Mouse (Mus musculus): ENCODE results near the gene Fgd3. TPM values are rescaled to one million over a fixed set of nuclear protein-coding genes. Genes with fewer than 3 reads are reported as not detected.

The Fgd3 gene
- polyA plus RNA-seq, 1 experiment from 2014 or later = 2.7 TPM

DNA sequence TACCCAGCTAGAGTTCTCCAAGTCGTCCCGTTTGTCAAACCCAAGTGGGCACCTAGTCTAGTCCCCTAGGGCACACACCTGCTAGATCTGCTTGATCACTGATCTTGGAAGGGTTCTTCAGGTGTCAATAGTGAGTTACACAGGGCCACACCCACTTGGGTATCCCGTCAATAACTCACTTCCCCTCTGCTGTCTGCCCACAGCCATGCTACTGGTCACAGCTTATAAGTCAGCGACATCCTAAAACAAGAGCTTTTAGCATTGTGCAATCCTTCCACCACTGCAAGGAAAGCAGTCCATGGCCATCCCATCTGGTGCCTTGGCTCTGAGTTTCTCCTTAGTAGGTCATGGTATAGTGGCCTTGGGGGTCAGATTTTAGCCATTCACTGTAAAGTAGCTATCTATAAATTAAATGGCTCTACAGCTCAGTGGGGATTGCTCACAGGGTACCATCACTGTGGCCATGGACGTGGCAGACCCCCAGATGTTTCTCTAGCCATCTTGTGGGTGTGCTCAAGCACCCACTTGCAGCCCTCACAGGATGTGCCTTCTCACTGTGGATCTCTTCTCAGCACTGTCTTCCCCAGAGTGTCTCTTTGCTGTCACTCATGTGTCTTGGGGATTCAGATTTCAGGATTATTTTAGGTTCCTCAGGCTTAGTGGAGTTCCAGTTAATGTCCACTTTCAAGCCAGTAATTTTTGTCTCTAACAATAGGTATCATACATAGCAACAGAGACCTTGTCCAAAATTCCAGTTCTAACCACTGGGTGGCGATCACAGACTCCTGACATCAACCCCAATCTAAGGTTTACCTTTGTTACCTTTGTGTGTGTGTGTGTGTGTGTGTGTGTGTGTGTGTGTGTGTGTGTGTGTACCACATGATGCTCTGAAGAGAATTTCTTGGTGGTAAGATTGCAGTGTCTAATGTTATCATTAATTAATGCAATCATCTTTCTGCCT is 6.4 kb upstream of the Fgd3 start:
- Histone ChIP-seq H3K27ac (ENCODE audit: low read length) (no peak overlapping the region), H3K4me1 (ENCODE audit: control insufficient read depth, insufficient read depth, low read length) (no peaks in the 10 kb centered on the region), H3K36me3 (ENCODE audit: control insufficient read depth, insufficient read depth, low read length) (no peaks in the 10 kb centered on the region), H3K4me3 (ENCODE audit: low read depth, low read length) (no peak overlapping the region), H3K9ac (ENCODE audit: low read depth, low read length) (no peak overlapping the region), H3K27me3 (ENCODE audit: control insufficient read depth, insufficient read depth, low read depth, low read length) (peaks cover 16% of the 10 kb centered on the region; the same call in 1 of the 2 replicates), H3K4me2 (ENCODE audit: low read length) (no peak overlapping the region), H3K9me3 (replicated peaks; ENCODE audit: control insufficient read depth, low read length, poor library complexity, severe bottlenecking) (no peaks in the 10 kb centered on the region)
- WGBS = 60% methylated on average over 6 of the region's 6 CpGs
- peak; percentile 62; the same call in 1 of the 2 replicates for ATAC-seq

DNA sequence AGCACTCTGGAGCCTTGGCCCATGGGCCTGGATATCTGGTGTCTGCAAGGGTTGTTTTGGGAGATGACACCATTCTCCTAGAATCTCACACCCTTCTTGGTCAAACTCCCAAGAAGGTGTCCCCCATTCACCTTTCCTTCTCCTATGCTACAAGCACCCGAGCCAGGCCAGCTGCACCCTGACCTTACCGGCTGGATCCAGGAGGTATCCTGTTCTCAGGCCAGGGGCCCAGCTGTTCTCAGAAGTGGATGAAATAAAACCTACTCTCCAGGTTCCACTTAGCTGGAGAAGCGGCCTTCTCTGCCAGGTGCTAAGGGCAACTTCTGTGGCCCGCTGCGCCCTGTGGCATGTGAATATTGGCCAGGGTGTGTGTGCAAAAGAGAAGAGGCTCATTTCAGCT is 4.8 kb upstream of the Fgd3 start:
- H3K9me3 ChIP-seq (replicated peaks; ENCODE audit: control insufficient read depth, low read length, poor library complexity, severe bottlenecking) = no peaks in the 10 kb centered on the region
- no peak for ATAC-seq
- no peak overlapping the region for H3K27ac ChIP-seq (ENCODE audit: low read length)
- peaks cover 16% of the 10 kb centered on the region; the same call in 1 of the 2 replicates for H3K27me3 ChIP-seq (ENCODE audit: control insufficient read depth, insufficient read depth, low read depth, low read length)
- no peak overlapping the region for H3K4me3 ChIP-seq (ENCODE audit: low read depth, low read length)
- H3K36me3 ChIP-seq (ENCODE audit: control insufficient read depth, insufficient read depth, low read length) = no peaks in the 10 kb centered on the region
- WGBS = 95% methylated on average over 5 of the region's 5 CpGs
- H3K4me2 ChIP-seq (ENCODE audit: low read length) = no peak overlapping the region
- peaks cover 9% of the 10 kb centered on the region for H3K4me1 ChIP-seq (ENCODE audit: control insufficient read depth, insufficient read depth, low read length)
- H3K9ac ChIP-seq (ENCODE audit: low read depth, low read length) = no peak overlapping the region

DNA sequence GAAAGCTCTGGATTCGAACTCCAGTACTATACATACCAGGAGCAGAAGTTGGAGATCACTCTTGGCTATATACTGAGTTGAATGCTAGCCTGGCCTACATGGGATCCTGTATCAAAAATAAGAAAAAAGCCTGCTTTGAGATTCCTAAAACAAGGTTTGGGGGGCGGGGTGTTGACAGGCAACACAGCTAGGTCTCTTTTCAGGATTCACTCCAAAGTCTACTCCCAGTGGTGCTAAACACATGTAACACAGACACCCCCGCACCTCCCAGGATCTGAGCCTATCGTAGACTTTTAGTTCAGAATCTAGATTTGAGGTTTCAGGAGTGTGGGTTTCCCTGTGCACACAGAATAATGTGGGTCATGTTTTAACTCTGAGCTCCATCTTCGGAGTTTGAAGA is 2.6 kb upstream of the Fgd3 start:
- ATAC-seq = no peak
- no peak overlapping the region for H3K4me2 ChIP-seq (ENCODE audit: low read length)
- H3K4me3 ChIP-seq (ENCODE audit: low read depth, low read length) = no peak overlapping the region
- peaks cover 16% of the 10 kb centered on the region; the same call in 1 of the 2 replicates for H3K27me3 ChIP-seq (ENCODE audit: control insufficient read depth, insufficient read depth, low read depth, low read length)
- WGBS = 86% methylated on average over 5 of the region's 5 CpGs
- H3K9ac ChIP-seq (ENCODE audit: low read depth, low read length) = no peak overlapping the region
- no peak overlapping the region for H3K27ac ChIP-seq (ENCODE audit: low read length)
- H3K36me3 ChIP-seq (ENCODE audit: control insufficient read depth, insufficient read depth, low read length) = no peaks in the 10 kb centered on the region
- peaks cover 25% of the 10 kb centered on the region for H3K4me1 ChIP-seq (ENCODE audit: control insufficient read depth, insufficient read depth, low read length)
- no peaks in the 10 kb centered on the region for H3K9me3 ChIP-seq (replicated peaks; ENCODE audit: control insufficient read depth, low read length, poor library complexity, severe bottlenecking)

DNA sequence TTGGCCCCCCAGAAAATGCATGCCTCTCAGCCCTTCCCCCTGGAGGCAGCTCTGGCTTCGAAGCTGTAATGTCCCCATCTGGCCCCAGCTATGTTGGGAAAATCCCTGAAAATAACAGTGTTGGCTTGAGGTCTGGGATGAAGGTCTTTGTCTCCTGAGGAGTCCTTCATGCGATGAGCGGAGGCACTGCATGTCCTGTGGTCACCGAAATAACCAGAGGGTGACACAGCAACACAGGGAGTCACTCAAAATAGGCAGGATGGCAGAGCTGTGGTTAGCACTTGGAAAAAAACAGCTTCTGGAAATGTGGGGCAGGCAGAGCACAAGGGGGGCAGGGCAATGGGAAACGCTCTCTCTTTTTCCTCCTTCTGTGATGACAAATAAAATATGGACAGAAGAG is 2.1 kb upstream of the Fgd3 start:
- no peaks in the 10 kb centered on the region for H3K9me3 ChIP-seq (replicated peaks; ENCODE audit: control insufficient read depth, low read length, poor library complexity, severe bottlenecking)
- H3K4me2 ChIP-seq (ENCODE audit: low read length) = no peak overlapping the region
- no peak overlapping the region for H3K27ac ChIP-seq (ENCODE audit: low read length)
- H3K4me1 ChIP-seq (ENCODE audit: control insufficient read depth, insufficient read depth, low read length) = peaks cover 25% of the 10 kb centered on the region
- no peaks in the 10 kb centered on the region for H3K36me3 ChIP-seq (ENCODE audit: control insufficient read depth, insufficient read depth, low read length)
- H3K27me3 ChIP-seq (ENCODE audit: control insufficient read depth, insufficient read depth, low read depth, low read length) = peaks cover 16% of the 10 kb centered on the region; the same call in 1 of the 2 replicates
- H3K4me3 ChIP-seq (ENCODE audit: low read depth, low read length) = no peak overlapping the region
- H3K9ac ChIP-seq (ENCODE audit: low read depth, low read length) = no peak overlapping the region
- WGBS = 75% methylated on average over 5 of the region's 5 CpGs
- no peak for ATAC-seq

DNA sequence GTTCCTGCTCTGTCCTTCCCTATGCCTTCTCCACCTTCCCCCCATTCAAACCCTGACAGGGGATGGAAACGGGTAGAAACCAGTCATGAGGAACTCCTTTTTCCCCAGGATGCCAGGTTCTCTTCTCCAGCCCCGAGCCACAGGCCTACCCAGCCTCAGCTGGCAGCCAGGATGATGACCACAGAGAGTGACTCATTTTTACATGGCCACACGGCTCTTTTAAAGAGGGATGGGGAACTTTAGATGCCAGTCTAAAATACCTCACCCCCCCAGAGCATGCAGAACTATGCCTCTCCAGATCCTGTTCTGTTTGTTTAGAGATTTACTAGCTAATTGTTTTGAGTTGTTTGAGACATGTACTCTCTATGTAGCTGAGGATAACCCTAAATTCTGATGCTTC is 1.3 kb upstream of the Fgd3 start:
- Histone ChIP-seq H3K27ac (ENCODE audit: low read length) (no peak overlapping the region), H3K27me3 (ENCODE audit: control insufficient read depth, insufficient read depth, low read depth, low read length) (peaks cover 16% of the 10 kb centered on the region; the same call in 1 of the 2 replicates), H3K4me2 (ENCODE audit: low read length) (no peak overlapping the region), H3K9me3 (replicated peaks; ENCODE audit: control insufficient read depth, low read length, poor library complexity, severe bottlenecking) (no peaks in the 10 kb centered on the region), H3K9ac (ENCODE audit: low read depth, low read length) (no peak overlapping the region), H3K36me3 (ENCODE audit: control insufficient read depth, insufficient read depth, low read length) (no peaks in the 10 kb centered on the region), H3K4me3 (ENCODE audit: low read depth, low read length) (no peak overlapping the region), H3K4me1 (ENCODE audit: control insufficient read depth, insufficient read depth, low read length) (peaks cover 25% of the 10 kb centered on the region)
- WGBS = 57% methylated on average over 3 of the region's 3 CpGs
- no peak for ATAC-seq

DNA sequence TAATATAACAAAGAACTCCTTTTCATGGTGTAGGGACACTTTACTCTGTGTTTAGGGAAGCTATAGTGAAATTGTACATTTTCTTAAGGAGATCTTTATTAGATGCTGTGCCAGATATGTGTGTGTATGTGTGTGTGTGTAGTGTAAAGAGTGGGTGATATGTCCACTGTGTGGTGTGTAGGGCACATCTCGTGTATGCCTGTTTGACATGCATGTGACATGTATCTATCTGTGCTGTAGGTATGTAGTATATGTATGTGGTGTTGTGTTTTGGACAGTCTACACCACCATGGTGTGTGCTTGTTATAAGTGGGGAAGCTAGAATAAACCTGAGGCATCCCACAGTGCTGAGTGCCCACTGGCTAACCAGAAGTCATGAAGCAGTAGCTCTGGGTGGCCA is 403 bp upstream of the Fgd3 start:
- Histone ChIP-seq H3K9ac (ENCODE audit: low read depth, low read length) (peak overlapping the region; percentile 63), H3K27me3 (ENCODE audit: control insufficient read depth, insufficient read depth, low read depth, low read length) (peaks cover 13% of the 10 kb centered on the region; the same call in 1 of the 2 replicates), H3K36me3 (ENCODE audit: control insufficient read depth, insufficient read depth, low read length) (no peaks in the 10 kb centered on the region), H3K4me3 (ENCODE audit: low read depth, low read length) (peak overlapping the region; percentile 41), H3K4me1 (ENCODE audit: control insufficient read depth, insufficient read depth, low read length) (peaks cover 25% of the 10 kb centered on the region), H3K27ac (ENCODE audit: low read length) (no peak overlapping the region; the same call in 1 of the 2 replicates), H3K9me3 (replicated peaks; ENCODE audit: control insufficient read depth, low read length, poor library complexity, severe bottlenecking) (no peaks in the 10 kb centered on the region), H3K4me2 (ENCODE audit: low read length) (peak overlapping the region; percentile 75)
- WGBS = 39% methylated on average over 1 of the region's 1 CpGs
- peak; percentile 62 for ATAC-seq

DNA sequence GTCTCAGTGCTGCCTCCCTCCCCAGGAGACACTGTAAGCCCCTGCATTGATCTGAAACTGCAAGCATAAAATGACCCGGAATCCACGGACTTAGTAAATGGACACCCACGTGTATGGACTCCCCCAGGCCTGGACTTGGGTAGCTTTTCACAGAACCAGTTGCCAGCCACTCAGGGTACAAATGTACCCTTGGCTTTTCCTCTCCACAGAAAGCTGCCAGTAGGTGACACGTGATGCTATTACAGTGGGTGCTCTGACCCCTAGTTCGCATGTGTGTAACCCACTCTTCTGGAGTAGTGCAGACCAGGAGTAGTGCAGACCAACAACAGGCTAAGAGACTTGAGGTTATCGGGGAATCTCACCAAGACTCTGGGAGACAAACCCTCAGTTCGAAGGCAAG is 2.2 kb downstream of the Fgd3 start:
- Histone ChIP-seq H3K36me3 (ENCODE audit: control insufficient read depth, insufficient read depth, low read length) (0 out of 2 replicates have a peak, but pooled peaks cover 4% of the 10 kb centered on the region), H3K27ac (ENCODE audit: low read length) (no peak overlapping the region), H3K9me3 (replicated peaks; ENCODE audit: control insufficient read depth, low read length, poor library complexity, severe bottlenecking) (no peaks in the 10 kb centered on the region), H3K9ac (ENCODE audit: low read depth, low read length) (no peak overlapping the region), H3K4me1 (ENCODE audit: control insufficient read depth, insufficient read depth, low read length) (peaks cover 25% of the 10 kb centered on the region), H3K4me2 (ENCODE audit: low read length) (peak overlapping the region; percentile 75), H3K4me3 (ENCODE audit: low read depth, low read length) (no peak overlapping the region), H3K27me3 (ENCODE audit: control insufficient read depth, insufficient read depth, low read depth, low read length) (peaks cover 3% of the 10 kb centered on the region; the same call in 1 of the 2 replicates)
- 88% methylated on average over 7 of the region's 7 CpGs for WGBS
- ATAC-seq = no peak

DNA sequence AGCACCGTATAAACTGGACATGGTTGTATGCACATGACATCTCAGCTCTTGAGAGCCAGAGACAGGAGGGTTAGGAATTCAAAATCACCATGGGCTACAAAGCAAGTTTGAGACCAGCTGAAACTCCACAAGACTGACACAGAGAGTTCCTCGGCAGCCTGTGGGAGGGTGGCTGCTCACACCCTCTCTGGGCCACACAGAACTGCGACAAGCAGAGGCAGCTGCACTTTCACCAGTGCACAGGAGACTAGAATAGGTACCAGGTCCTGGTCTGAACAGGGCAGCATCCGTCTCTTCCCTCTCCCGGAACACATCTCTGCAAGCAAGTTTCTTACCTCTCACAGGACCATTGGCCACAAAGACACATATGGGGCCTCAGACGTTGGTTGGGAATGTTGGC is 2.6 kb downstream of the Fgd3 start:
- Histone ChIP-seq H3K4me2 (ENCODE audit: low read length) (peak overlapping the region; percentile 75; the same call in 1 of the 2 replicates), H3K27ac (ENCODE audit: low read length) (no peak overlapping the region), H3K4me1 (ENCODE audit: control insufficient read depth, insufficient read depth, low read length) (peaks cover 25% of the 10 kb centered on the region), H3K9me3 (replicated peaks; ENCODE audit: control insufficient read depth, low read length, poor library complexity, severe bottlenecking) (no peaks in the 10 kb centered on the region), H3K4me3 (ENCODE audit: low read depth, low read length) (no peak overlapping the region), H3K36me3 (ENCODE audit: control insufficient read depth, insufficient read depth, low read length) (0 out of 2 replicates have a peak, but pooled peaks cover 4% of the 10 kb centered on the region), H3K9ac (ENCODE audit: low read depth, low read length) (no peak overlapping the region), H3K27me3 (ENCODE audit: control insufficient read depth, insufficient read depth, low read depth, low read length) (no peaks in the 10 kb centered on the region; the same call in 1 of the 2 replicates)
- 75% methylated on average over 6 of the region's 6 CpGs for WGBS
- no peak for ATAC-seq

Data from midbrain, embryonic 16.5 days (tissue).